Mouse (Mus musculus) midbrain, postnatal 0 days (tissue): ENCODE measurements around the gene Xylt2. TPM values are rescaled to one million over a fixed set of nuclear protein-coding genes. Genes with fewer than 3 reads are reported as not detected.

Experiments
- ATAC-seq: fragments of 200-750 bp; cut with Nextera tagmentation; 2 replicates; pipeline ENCODE4 v1.8.0; 2017; ENCODE audit warnings: moderate number of reproducible peaks, mild to moderate bottlenecking, moderate TSS enrichment, moderate library complexity; ENCODE audit not compliant: low FRiP score
- DNase-seq: peaks from one replicate; pipeline ENCODE4 v3.0.0-alpha.2; 2015; ENCODE audit warnings: low spot score
- H3K27ac ChIP-seq: fragments of 300-500 bp; sonication (generic); 2 replicates; pipeline ENCODE4 v1.5.1; 2014; ENCODE audit warnings: low read depth, mild to moderate bottlenecking, low read length, mixed read lengths
- H3K27me3 ChIP-seq: fragments of 300-500 bp; sonication (generic); 2 replicates; pipeline ENCODE4 v1.6.1; 2014; ENCODE audit warnings: low read length, control low read depth, mixed read lengths; ENCODE audit not compliant: insufficient read depth
- H3K36me3 ChIP-seq: fragments of 300-500 bp; sonication (generic); 2 replicates; pipeline ENCODE4 v1.6.1; 2014; ENCODE audit warnings: low read length, control low read depth, mixed read lengths; ENCODE audit not compliant: insufficient read depth
- H3K4me1 ChIP-seq: fragments of 300-500 bp; sonication (generic); 2 replicates; pipeline ENCODE4 v1.6.1; 2014; ENCODE audit warnings: mild to moderate bottlenecking, control low read depth, antibody characterized with exemption, low read length, mixed read lengths; ENCODE audit not compliant: insufficient read depth
- H3K4me2 ChIP-seq: fragments of 300-500 bp; sonication (generic); 2 replicates; pipeline ENCODE4 v1.6.1; 2014; ENCODE audit warnings: low read depth, mild to moderate bottlenecking, low read length, mixed read lengths; ENCODE audit not compliant: poor library complexity, severe bottlenecking
- H3K4me3 ChIP-seq: fragments of 300-500 bp; sonication (generic); 2 replicates; pipeline ENCODE4 v1.5.1; 2014; ENCODE audit warnings: low read depth, mild to moderate bottlenecking, low read length, moderate library complexity
- H3K9ac ChIP-seq: fragments of 300-500 bp; sonication (generic); replicated peaks from 2 replicates; pipeline ENCODE4 v1.6.1; 2014; ENCODE audit warnings: mild to moderate bottlenecking, low read length, moderate library complexity, mixed read lengths; ENCODE audit not compliant: poor library complexity, severe bottlenecking
- H3K9me3 ChIP-seq: fragments of 300-500 bp; sonication (generic); 2 replicates; pipeline ENCODE4 v1.6.1; 2016; ENCODE audit warnings: low read length, control low read depth
- CTCF ChIP-seq: IDR thresholded peaks from 2 replicates; pipeline ENCODE4 v1.5.1; 2016; ENCODE audit warnings: antibody characterized with exemption, mild to moderate bottlenecking
- WGBS: fragments of 180-500 bp; shearing (Covaris S2); extraction: QIAGEN DNeasy Blood & Tissue Kit; methylation state at CpG from one replicate; pipeline ENCODE4 v1.1.7; 2014; 5-methylcytosine and 5-hydroxymethylcytosine counted together
- polyA plus RNA-seq: library from polyadenylated mRNA; unstranded; fragments of >200 nt; fragmentation: Nextera tagmentation; extraction: Ambion mirVana; gene quantifications from 2 replicates; pipeline ENCODE4 v1.2.1, GENCODE M21; 2015
- total RNA-seq: library from RNA; depleted of rRNA; stranded (reverse); fragments of >200 nt; gene quantifications from 2 replicates; pipeline ENCODE4 v1.2.3, GENCODE M21; 2014

Gene Xylt2
- total and polyA plus RNA-seq, 2 experiments from 2014 or later: 10.2 to 45.8 TPM

- H3K4me2 ChIP-seq: no peak overlapping the region
- no peaks in the 10 kb centered on the region for H3K27me3 ChIP-seq
- 87% methylated on average over 8 of the region's 8 CpGs for WGBS
- no peak overlapping the region for H3K27ac ChIP-seq
- H3K9me3 ChIP-seq: no peaks in the 10 kb centered on the region
- no peak for TF ChIP-seq CTCF
- ATAC-seq (no peak), DNase-seq (no peak)
- H3K4me1 ChIP-seq: no peaks in the 10 kb centered on the region
- peaks cover 58% of the 10 kb centered on the region for H3K36me3 ChIP-seq
- no peak overlapping the region for H3K9ac ChIP-seq
- H3K4me3 ChIP-seq: no peak overlapping the region
These were observed 32.7 kb downstream of the Xylt2 start for GRCm38 (mm10) chr11:94644461-94645219.

- Histone ChIP-seq H3K9me3 (no peaks in the 10 kb centered on the region), H3K4me2 (no peak overlapping the region), H3K27me3 (no peaks in the 10 kb centered on the region), H3K4me1 (peaks cover 4% of the 10 kb centered on the region), H3K9ac (no peak overlapping the region), H3K27ac (no peak overlapping the region), H3K36me3 (peaks cover 67% of the 10 kb centered on the region), H3K4me3 (no peak overlapping the region)
- TF ChIP-seq CTCF: no peak
- DNase-seq (no peak), ATAC-seq (no peak)
- WGBS: 87% methylated on average over 5 of the region's 5 CpGs
These were observed 42.9 kb downstream of the Xylt2 start for GRCm38 (mm10) chr11:94634431-94634830.

GRCm38 (mm10) chr11:94632988-94633387 lies 44.3 kb downstream of the Xylt2 start:
- DNase-seq (no peak), ATAC-seq (no peak)
- peaks cover 54% of the 10 kb centered on the region for H3K36me3 ChIP-seq
- peaks cover 4% of the 10 kb centered on the region for H3K4me1 ChIP-seq
- no peak overlapping the region for H3K27ac ChIP-seq
- H3K4me2 ChIP-seq: no peak overlapping the region
- H3K9me3 ChIP-seq: no peaks in the 10 kb centered on the region
- TF ChIP-seq CTCF: no peak
- WGBS: 91% methylated on average over 8 of the region's 8 CpGs
- no peak overlapping the region for H3K9ac ChIP-seq
- H3K27me3 ChIP-seq: no peaks in the 10 kb centered on the region
- H3K4me3 ChIP-seq: no peak overlapping the region

GRCm38 (mm10) chr11:94631969-94632368 lies 45.3 kb downstream of the Xylt2 start:
- no peak for TF ChIP-seq CTCF
- no peaks in the 10 kb centered on the region for H3K27me3 ChIP-seq
- H3K36me3 ChIP-seq: peaks cover 44% of the 10 kb centered on the region
- no peak overlapping the region for H3K4me2 ChIP-seq
- no peak overlapping the region for H3K9ac ChIP-seq
- no peak overlapping the region for H3K4me3 ChIP-seq
- H3K4me1 ChIP-seq: peaks cover 4% of the 10 kb centered on the region
- no peak overlapping the region for H3K27ac ChIP-seq
- 97% methylated on average over 5 of the region's 5 CpGs for WGBS
- no peak for ATAC-seq
- no peaks in the 10 kb centered on the region for H3K9me3 ChIP-seq
- DNase-seq: no peak

GRCm38 (mm10) chr11:94630199-94631011 lies 46.9 kb downstream of the Xylt2 start:
- no peak for ATAC-seq
- TF ChIP-seq CTCF: no peak
- WGBS: 11% methylated on average over 26 of the region's 26 CpGs

GRCm38 (mm10) chr11:94629884-94630198 lies 47.5 kb downstream of the Xylt2 start:
- 0% methylated on average over 28 of the region's 28 CpGs for WGBS
- peak overlapping the region; percentile 76 for H3K4me2 ChIP-seq
- peak overlapping the region; percentile 96 for H3K4me3 ChIP-seq
- TF ChIP-seq CTCF: no peak
- no peaks in the 10 kb centered on the region for H3K27me3 ChIP-seq
- H3K27ac ChIP-seq: peak overlapping the region; percentile 73
- ATAC-seq: peak; percentile 47
- DNase-seq: no peak
- peaks cover 22% of the 10 kb centered on the region for H3K36me3 ChIP-seq
- peak overlapping the region; percentile 91 for H3K9ac ChIP-seq
- H3K4me1 ChIP-seq: peaks cover 4% of the 10 kb centered on the region
- H3K9me3 ChIP-seq: no peaks in the 10 kb centered on the region

More at GRCm38 (mm10) chr11:94630199-94631011, 46.9 kb downstream of the Xylt2 start:
- H3K9me3 ChIP-seq: no peaks in the 10 kb centered on the region
- H3K27ac ChIP-seq: peak overlapping the region; percentile 73
- peak overlapping the region; percentile 96 for H3K4me3 ChIP-seq
- peaks cover 4% of the 10 kb centered on the region for H3K4me1 ChIP-seq
- H3K4me2 ChIP-seq: peak overlapping the region; percentile 76
- H3K9ac ChIP-seq: peak overlapping the region; percentile 91
- peaks cover 28% of the 10 kb centered on the region for H3K36me3 ChIP-seq
- H3K27me3 ChIP-seq: no peaks in the 10 kb centered on the region
- peak; percentile 56 for DNase-seq
